Comparison of ENCODE assay signal across 8 mouse cellular contexts in the genomic region with DNA sequence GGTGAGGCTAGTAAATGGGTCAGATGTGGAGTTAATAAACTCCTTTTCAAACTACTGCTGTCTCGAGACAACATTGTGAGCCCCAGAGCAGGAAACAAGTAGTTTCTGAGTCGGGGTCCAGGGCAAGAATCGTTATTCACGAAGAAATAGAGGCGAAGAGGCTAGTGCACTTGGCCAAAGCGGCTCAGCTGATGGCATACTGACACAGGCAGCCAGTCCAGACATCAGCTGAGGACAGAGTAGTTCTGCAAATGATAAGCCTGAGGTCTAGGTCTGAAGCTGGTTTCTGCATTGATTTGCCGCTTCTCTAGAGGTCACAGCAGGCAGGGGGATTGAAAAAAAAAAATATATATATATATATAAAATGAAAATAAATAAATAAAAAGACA. TPM values are rescaled to one million over a fixed set of nuclear protein-coding genes. Genes with fewer than 3 reads are reported as not detected.
DNase-seq lines count a peak whose midpoint lies in the region; ATAC-seq and TF ChIP-seq lines count a peak whose summit lies in the region.

No protein-coding gene starts in this region.

- H3K4me2 ChIP-seq in heart, postnatal 0 days (ENCODE audit: low read depth, low read length): peak overlapping the region; percentile 95
- peak overlapping the region; percentile 87 for H3K4me2 ChIP-seq in hindbrain, embryonic 11.5 days (replicated peaks; ENCODE audit: low read depth, low read length)
- peak overlapping the region; percentile 96 for H3K4me2 ChIP-seq in midbrain, embryonic 12.5 days (replicated peaks)

- H3K27me3 ChIP-seq in heart, postnatal 0 days (ENCODE audit: control insufficient read depth, insufficient read depth, low read length): no peaks in the 10 kb centered on the region
- no peaks in the 10 kb centered on the region for H3K27me3 ChIP-seq in hindbrain, embryonic 11.5 days (ENCODE audit: control insufficient read depth, insufficient read depth, low read length)
- H3K27me3 ChIP-seq in midbrain, embryonic 12.5 days: no peaks in the 10 kb centered on the region

- H3K4me3 ChIP-seq in heart, postnatal 0 days (ENCODE audit: low read depth, low read length): peak overlapping the region; percentile 90; the same call in 1 of the 2 replicates
- peak overlapping the region; percentile 75 for H3K4me3 ChIP-seq in bone marrow, adult 2 months (replicated peaks; ENCODE audit: control insufficient read depth, low read depth, low read length)
- H3K4me3 ChIP-seq in hindbrain, embryonic 11.5 days (ENCODE audit: low read depth, low read length): peak overlapping the region; percentile 82; the same call in 1 of the 2 replicates
- peak overlapping the region; percentile 65 for H3K4me3 ChIP-seq in midbrain, embryonic 12.5 days

- TF ChIP-seq CTCF in heart, postnatal 0 days (IDR thresholded peaks at IDR 0.05; ENCODE audit: low read depth): no peak
- no peak for TF ChIP-seq CTCF in bone marrow, adult 2 months (IDR thresholded peaks at IDR 0.05; ENCODE audit: control insufficient read depth, insufficient read depth, low read length)

- TF ChIP-seq POLR2A in bone marrow, adult 2 months (IDR thresholded peaks at IDR 0.05; ENCODE audit: borderline replicate concordance, control insufficient read depth, low read depth, low read length): no peak

- no peak for TF ChIP-seq EP300 in heart, postnatal 0 days (IDR thresholded peaks at IDR 0.05; ENCODE audit: low read depth)

- DNase-seq in heart, postnatal 0 days (ENCODE audit: low spot score): no peak
- no peak for DNase-seq in heart, adult 9 months (ENCODE audit: low spot score in 2 of 2)
- DNase-seq in hindbrain, embryonic 11.5 days (ENCODE audit: low spot score): no peak
- DNase-seq in spleen, postnatal 14 days (ENCODE audit: low spot score in 2 of 2): no peak
- no peak for DNase-seq in spleen, postnatal 36 days (ENCODE audit: low spot score in 2 of 2)
- DNase-seq in right cerebral cortex, adult 2 months (ENCODE audit: low spot score in 2 of 2): no peak

- 67% methylated on average over 7 of the region's 7 CpGs for WGBS in heart, postnatal 0 days
- 57% methylated on average over 7 of the region's 7 CpGs for WGBS in bone marrow, adult 2 months
- 81% methylated on average over 7 of the region's 7 CpGs for WGBS in hindbrain, embryonic 11.5 days
- WGBS in midbrain, embryonic 12.5 days: 77% methylated on average over 7 of the region's 7 CpGs

- no peaks in the 10 kb centered on the region for H3K36me3 ChIP-seq in heart, postnatal 0 days (replicated peaks; ENCODE audit: control insufficient read depth, insufficient read depth, low read length)
- no peaks in the 10 kb centered on the region for H3K36me3 ChIP-seq in hindbrain, embryonic 11.5 days (ENCODE audit: control insufficient read depth, insufficient read depth, low read length)
- H3K36me3 ChIP-seq in midbrain, embryonic 12.5 days: no peaks in the 10 kb centered on the region

- ATAC-seq in heart, postnatal 0 days (ENCODE audit: insufficient read depth, low read depth): no peak
- ATAC-seq in hindbrain, embryonic 11.5 days (ENCODE audit: low FRiP score): no peak
- no peak for ATAC-seq in midbrain, embryonic 12.5 days (ENCODE audit: low FRiP score, low read depth)

- H3K27ac ChIP-seq in heart, postnatal 0 days (ENCODE audit: low read depth): 0 out of 2 replicates have a peak overlapping the region, but pooled peaks have one; percentile 15
- peak overlapping the region; percentile 58; the same call in 1 of the 2 replicates for H3K27ac ChIP-seq in bone marrow, adult 2 months (ENCODE audit: control insufficient read depth, insufficient read depth, low read depth, low read length, poor library complexity)
- no peak overlapping the region for H3K27ac ChIP-seq in hindbrain, embryonic 11.5 days (ENCODE audit: low read depth, low read length)
- H3K27ac ChIP-seq in midbrain, embryonic 12.5 days (replicated peaks): no peak overlapping the region

- H3K9ac ChIP-seq in heart, postnatal 0 days (replicated peaks; ENCODE audit: low read depth, low read length): no peak overlapping the region
- no peak overlapping the region for H3K9ac ChIP-seq in hindbrain, embryonic 11.5 days (ENCODE audit: low read depth, low read length)
- peak overlapping the region; percentile 70; the same call in 1 of the 2 replicates for H3K9ac ChIP-seq in midbrain, embryonic 12.5 days (replicated peaks)

- no peaks in the 10 kb centered on the region for H3K9me3 ChIP-seq in heart, postnatal 0 days (replicated peaks; ENCODE audit: control insufficient read depth, low read length)
- no peaks in the 10 kb centered on the region for H3K9me3 ChIP-seq in hindbrain, embryonic 11.5 days (ENCODE audit: control insufficient read depth, low read length)
- H3K9me3 ChIP-seq in midbrain, embryonic 12.5 days: no peaks in the 10 kb centered on the region

- H3K4me1 ChIP-seq in heart, postnatal 0 days (ENCODE audit: control insufficient read depth, insufficient read depth): peaks cover 13% of the 10 kb centered on the region
- peaks cover 3% of the 10 kb centered on the region for H3K4me1 ChIP-seq in bone marrow, adult 2 months (ENCODE audit: control insufficient read depth, insufficient read depth, low read length)
- H3K4me1 ChIP-seq in hindbrain, embryonic 11.5 days (replicated peaks; ENCODE audit: control insufficient read depth, insufficient read depth, low read length): no peaks in the 10 kb centered on the region; the same call in 1 of the 2 replicates
- peaks cover 10% of the 10 kb centered on the region for H3K4me1 ChIP-seq in midbrain, embryonic 12.5 days

RNA-seq across cellular contexts. Expression of gene Ttpal, which starts 0.4 kb away (rescaled TPM):
- 14.5 and 58.3 TPM in 2 replicates for total RNA-seq in heart, postnatal 0 days (2014; rRNA removed; ENCODE audit: low replicate concordance)
- 8.8 TPM in 2 replicates for polyA plus RNA-seq in heart, postnatal 0 days (2015; fragmentation: Nextera tagmentation; extraction: Ambion mirVana)
- polyA plus RNA-seq in bone marrow, adult 2 months (2011; ENCODE audit: insufficient read depth, insufficient read length, low replicate concordance, missing spikeins): 11.5 and 19.8 TPM in 2 replicates
- 40.2 and 42.2 TPM in 2 replicates for polyA plus RNA-seq in hindbrain, embryonic 11.5 days (2014; fragmentation: Nextera tagmentation; extraction: Ambion mirVana)
- polyA plus RNA-seq in midbrain, embryonic 12.5 days (2016; fragmentation: Nextera tagmentation; extraction: Ambion mirVana): 52.3 and 53.2 TPM in 2 replicates

RNA-seq across cellular contexts. Expression of gene Serinc3, which starts 43.2 kb away (rescaled TPM):
- 181 and 193 TPM in 2 replicates for total RNA-seq in heart, postnatal 0 days (2014; rRNA removed; ENCODE audit: low replicate concordance)
- 61.3 and 62.4 TPM in 2 replicates for polyA plus RNA-seq in heart, postnatal 0 days (2015; fragmentation: Nextera tagmentation; extraction: Ambion mirVana)
- polyA plus RNA-seq in bone marrow, adult 2 months (2011; ENCODE audit: insufficient read depth, insufficient read length, low replicate concordance, missing spikeins): 328 and 366 TPM in 2 replicates
- 35.7 and 38.4 TPM in 2 replicates for polyA plus RNA-seq in hindbrain, embryonic 11.5 days (2014; fragmentation: Nextera tagmentation; extraction: Ambion mirVana)
- 35.0 and 36.9 TPM in 2 replicates for polyA plus RNA-seq in midbrain, embryonic 12.5 days (2016; fragmentation: Nextera tagmentation; extraction: Ambion mirVana)

RNA-seq across cellular contexts. Expression of gene Pkig, which starts 56.5 kb away (rescaled TPM):
- 363 and 431 TPM in 2 replicates for total RNA-seq in heart, postnatal 0 days (2014; rRNA removed; ENCODE audit: low replicate concordance)
- polyA plus RNA-seq in heart, postnatal 0 days (2015; fragmentation: Nextera tagmentation; extraction: Ambion mirVana): 495 and 511 TPM in 2 replicates
- 109 and 152 TPM in 2 replicates for polyA plus RNA-seq in bone marrow, adult 2 months (2011; ENCODE audit: insufficient read depth, insufficient read length, low replicate concordance, missing spikeins)
- 136 and 138 TPM in 2 replicates for polyA plus RNA-seq in hindbrain, embryonic 11.5 days (2014; fragmentation: Nextera tagmentation; extraction: Ambion mirVana)
- polyA plus RNA-seq in midbrain, embryonic 12.5 days (2016; fragmentation: Nextera tagmentation; extraction: Ambion mirVana): 120 and 125 TPM in 2 replicates

Comparison
In these comparisons a context has a peak if more than half of its experiments do, and no peak if none do; other contexts are left out.
1. H3K27ac ChIP-seq: peak in heart, postnatal 0 days (single experiment) and bone marrow, adult 2 months (single experiment); none in hindbrain, embryonic 11.5 days (single experiment) and midbrain, embryonic 12.5 days (single experiment).
2. Peak in every context shown above with its lines, with median percentiles within 50 percentile points of each other: H3K4me2 ChIP-seq and H3K4me3 ChIP-seq.